In the genomic region with DNA sequence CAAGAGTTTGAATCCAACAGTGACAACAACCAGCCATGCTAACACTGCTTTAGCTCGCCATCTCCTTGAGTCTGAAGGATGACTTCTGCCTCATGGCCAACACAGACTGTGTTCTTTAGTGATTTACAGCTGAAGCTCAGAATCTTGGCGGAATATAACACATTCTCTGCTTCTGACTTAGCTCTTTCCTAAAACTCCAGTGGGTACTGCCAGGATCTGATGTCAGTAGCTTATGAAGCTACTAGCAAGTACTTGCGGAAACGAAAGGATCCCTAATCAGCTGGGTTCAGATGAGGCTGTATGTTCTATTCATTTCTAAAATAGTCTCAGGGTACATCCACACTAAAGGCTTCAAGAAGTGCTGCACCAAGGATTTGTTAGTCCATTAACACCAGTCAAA, we compare ENCODE assay signal across 18 mouse cellular contexts.
A peak's percentile ranks its signal among the peaks of the same experiment; 100 is the strongest.
DNase-seq lines count a peak whose midpoint lies in the region; TF ChIP-seq lines count a peak whose summit lies in the region.
"Had no signal": no experiment of that assay in that cellular context is flagged by ENCODE, and none has a peak within 500 bp of the region (broad histone marks: within the 10 kb centered on the region; RNA-seq: fewer than 3 reads in every experiment).

No protein-coding gene starts in this region.

- no peak for DNase-seq in cerebellum, adult 2 months
- no peak for DNase-seq in cerebellum, postnatal 36 days
- peak; percentile 61 for DNase-seq in brain, adult 2 months (ENCODE audit: low read depth, low spot score)
- DNase-seq in telencephalon, adult 2 months (ENCODE audit: low read depth, low spot score): peak; percentile 45
- DNase-seq in adipocyte (ENCODE audit: low spot score): no peak
- DNase-seq: adrenal gland, adult 2 months; adrenal gland, postnatal 10 days; adrenal gland, postnatal 25 days; B cell, adult 2 months; cerebellum, adult 11-12 months; cerebellum, adult 8-10 months; cerebellum, adult 9-11 months; forebrain, postnatal 0 days had no signal

- H3K4me1 ChIP-seq in cerebellum, adult 2 months (ENCODE audit: control insufficient read depth, insufficient read depth, low read length): peaks cover 5% of the 10 kb centered on the region; the same call in 1 of the 2 replicates
- H3K4me1 ChIP-seq: embryonic facial prominence, embryonic 10.5 days; embryonic facial prominence, embryonic 12.5 days; forebrain, embryonic 13.5 days; forebrain, embryonic 15.5 days had no signal

- TF ChIP-seq CTCF in cerebellum, adult 2 months (IDR thresholded peaks at IDR 0.05; ENCODE audit: borderline replicate concordance, insufficient read depth, low read depth, low read length): no peak

- H3K4me3 ChIP-seq in cerebellum, adult 2 months (replicated peaks; ENCODE audit: insufficient read depth, low read depth, low read length): no peak overlapping the region
- H3K4me3 ChIP-seq: embryonic facial prominence, embryonic 10.5 days; embryonic facial prominence, embryonic 12.5 days; forebrain, embryonic 13.5 days; forebrain, embryonic 15.5 days had no signal

- no peak for TF ChIP-seq POLR2A in cerebellum, adult 2 months (IDR thresholded peaks at IDR 0.05; ENCODE audit: borderline replicate concordance, insufficient read depth, low read length)

- H3K27me3 ChIP-seq in cerebellum, adult 2 months (ENCODE audit: control insufficient read depth, insufficient read depth, low read length): no peaks in the 10 kb centered on the region
- H3K27me3 ChIP-seq: CH12.LX; embryonic facial prominence, embryonic 12.5 days; forebrain, embryonic 13.5 days; forebrain, embryonic 15.5 days had no signal

- WGBS in cerebellum, adult 2 months: 72% methylated on average over 4 of the region's 4 CpGs

- peak overlapping the region; percentile 34; the same call in 1 of the 2 replicates for H3K27ac ChIP-seq in cerebellum, adult 2 months (ENCODE audit: insufficient read depth, low read length)
- H3K27ac ChIP-seq: embryonic facial prominence, embryonic 10.5 days; embryonic facial prominence, embryonic 12.5 days; forebrain, embryonic 13.5 days; forebrain, embryonic 15.5 days had no signal

Comparison
In these comparisons a context has a peak if more than half of its experiments do, and no peak if none do; other contexts are left out.
1. DNase-seq: peak in brain, adult 2 months (single experiment) and telencephalon, adult 2 months (single experiment); none in cerebellum, adult 2 months (0 of 2), cerebellum, postnatal 36 days (0 of 2) and adipocyte (single experiment).